Mouse (Mus musculus) brain, embryonic 14.5 days (tissue): ENCODE data around the gene Fbxl16. TPM values are rescaled to one million over a fixed set of nuclear protein-coding genes. Genes with fewer than 3 reads are reported as not detected.

Experiments used
- DNase-seq: peaks from one replicate; pipeline ENCODE4 v3.0.0-alpha.2; 2011; ENCODE audit warnings: low read depth
- CTCF ChIP-seq: fragments of 200-500 bp; IDR thresholded peaks from 2 replicates; pipeline ENCODE4 v1.5.1; 2012; ENCODE audit warnings: inconsistent platforms, mild to moderate bottlenecking, moderate library complexity, borderline replicate concordance; ENCODE audit not compliant: insufficient read depth, insufficient read length; ENCODE audit errors: extremely low read depth
- POLR2A ChIP-seq: fragments of 200-500 bp; IDR thresholded peaks from 2 replicates; pipeline ENCODE4 v1.6.1; 2012; ENCODE audit warnings: mild to moderate bottlenecking, inconsistent platforms, borderline replicate concordance; ENCODE audit not compliant: poor library complexity, insufficient read depth, insufficient read length, severe bottlenecking; ENCODE audit errors: extremely low read depth
- polyA plus RNA-seq: library from polyadenylated mRNA; depleted of rRNA; stranded (reverse); fragments of >200 nt; gene quantifications from 2 replicates; pipeline ENCODE4 v1.2.3, GENCODE M21; 2012; rRNA removed

Fbxl16 gene
- polyA plus RNA-seq, result 91.8 and 101 TPM in 2 replicates

GRCm38 (mm10) chr17:25808789-25809605 lies at the start of gene Fbxl16:
Gene Fbxl16 (plus strand): TSS chr17:25809085.
- TF ChIP-seq CTCF (peak; percentile 17; the same call in 1 of the 2 replicates), POLR2A (peak; percentile 68)
- peak; percentile 98 for DNase-seq

DNA sequence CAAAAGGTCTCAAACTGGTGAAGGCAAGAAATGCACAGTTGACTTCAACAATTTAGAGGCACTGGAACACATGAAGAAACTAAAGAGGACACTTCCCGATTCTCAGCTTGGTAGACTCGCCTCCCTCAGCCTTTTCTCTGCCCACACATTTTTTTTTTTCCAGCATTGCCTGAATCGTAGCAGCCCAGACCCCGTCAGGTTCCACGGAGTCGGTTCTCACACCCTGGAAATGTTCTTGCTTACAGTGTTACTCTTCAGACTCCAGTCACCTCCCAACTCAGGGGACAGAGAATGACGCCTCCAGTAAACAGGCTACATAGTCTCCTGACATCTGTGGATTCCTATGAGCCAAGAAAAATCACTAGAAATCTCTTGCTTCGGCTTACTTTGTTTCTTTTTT lies 48.7 kb upstream of the Fbxl16 start:
- TF ChIP-seq POLR2A (no peak), CTCF (no peak)
- no peak for DNase-seq

GRCm38 (mm10) chr17:25761561-25761970 lies 47.3 kb upstream of the Fbxl16 start:
- TF ChIP-seq POLR2A (no peak), CTCF (no peak)
- no peak for DNase-seq

- no peak for DNase-seq
- no peak for TF ChIP-seq CTCF
- no peak for TF ChIP-seq POLR2A
Measured at GRCm38 (mm10) chr17:25762591-25762990, 46.3 kb upstream of the Fbxl16 start.

GRCm38 (mm10) chr17:25765886-25766285 lies 43.0 kb upstream of the Fbxl16 start:
- DNase-seq, result peak; percentile 87
- TF ChIP-seq CTCF (no peak), POLR2A (no peak)

DNA sequence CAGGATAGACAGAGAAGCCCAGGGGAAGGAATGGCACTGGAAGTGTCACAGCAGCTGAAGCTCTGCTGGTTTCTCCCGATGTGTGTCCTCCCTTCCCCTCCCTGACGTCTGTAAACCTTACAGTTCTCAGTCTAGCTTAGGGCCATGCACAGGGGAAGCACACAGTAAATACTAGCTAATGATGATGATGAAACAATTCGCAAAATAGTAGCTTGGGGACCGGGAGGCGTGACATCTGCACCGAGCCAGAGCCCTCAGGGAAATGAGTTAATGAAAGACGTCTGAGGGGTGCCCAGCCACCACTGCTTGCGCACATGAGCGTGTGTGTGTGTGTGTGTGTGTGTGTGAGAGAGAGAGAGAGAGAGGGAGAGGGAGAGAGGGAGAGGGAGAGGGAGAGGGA lies 39.6 kb upstream of the Fbxl16 start:
- no peak for DNase-seq
- no peak for TF ChIP-seq CTCF
- no peak for TF ChIP-seq POLR2A

DNA sequence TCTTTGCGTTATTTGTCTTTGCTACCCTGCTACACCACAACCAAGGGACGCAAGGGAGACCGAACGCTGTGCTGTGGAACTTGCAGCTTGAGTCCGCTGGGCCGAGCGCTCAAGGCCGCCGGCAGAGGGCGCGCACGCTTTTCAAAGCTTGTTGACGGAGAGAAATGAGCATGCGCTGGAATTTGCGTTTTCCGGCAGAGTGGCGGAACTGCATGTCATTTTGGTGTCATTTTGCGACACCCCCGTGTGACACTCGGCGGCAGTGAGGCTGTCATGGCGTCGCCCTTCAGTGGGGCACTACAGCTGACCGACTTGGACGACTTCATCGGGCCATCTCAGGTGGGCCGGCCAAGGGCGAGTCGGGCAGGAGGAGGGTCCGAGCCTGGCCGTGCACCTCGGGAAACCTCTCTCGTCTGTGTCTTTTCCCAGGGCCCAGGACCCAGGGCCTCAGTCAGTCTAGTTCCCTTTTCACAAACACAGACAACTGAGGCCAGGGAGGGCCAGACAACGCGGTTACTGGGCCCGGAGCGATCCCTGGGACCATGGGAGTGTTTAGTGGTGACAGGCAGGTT lies 35.2 kb upstream of the Fbxl16 start, which contains the start of gene Narfl:
Narfl (plus strand) TSS at position 228 of the 572 bp plus-strand sequence.
- DNase-seq, result peak; percentile 99
- TF ChIP-seq CTCF, result peak; percentile 96
- TF ChIP-seq POLR2A, result peak; percentile 65; the same call in 1 of the 2 replicates

- TF ChIP-seq POLR2A (no peak), CTCF (no peak)
- no peak for DNase-seq
Measured at GRCm38 (mm10) chr17:25775318-25776062, 33.4 kb upstream of the Fbxl16 start.

- TF ChIP-seq CTCF (no peak), POLR2A (no peak)
- DNase-seq, result no peak
Measured at GRCm38 (mm10) chr17:25777948-25778347, 30.9 kb upstream of the Fbxl16 start.

GRCm38 (mm10) chr17:25781339-25781738 lies 27.5 kb upstream of the Fbxl16 start:
- DNase-seq, result no peak
- TF ChIP-seq POLR2A, result no peak
- TF ChIP-seq CTCF, result no peak

- DNase-seq, result no peak
- TF ChIP-seq CTCF (no peak), POLR2A (no peak)
Measured at GRCm38 (mm10) chr17:25783086-25783485, 25.8 kb upstream of the Fbxl16 start.
